Mouse (Mus musculus): ENCODE results near the gene Xkr8. TPM values are rescaled to one million over a fixed set of nuclear protein-coding genes. Genes with fewer than 3 reads are reported as not detected.

Xkr8 gene
- polyA plus RNA-seq, 1 experiment, result 4.7 TPM

GRCm38 (mm10) chr4:132735894-132736293 lies 3.5 kb upstream of the Xkr8 start:
- H3K36me3 ChIP-seq (ENCODE audit: control insufficient read depth, insufficient read depth), result peaks cover 23% of the 10 kb centered on the region
- no peak overlapping the region for H3K4me3 ChIP-seq (ENCODE audit: insufficient read depth, poor library complexity, severe bottlenecking)
- H3ac ChIP-seq (ENCODE audit: control insufficient read depth, insufficient read length, low read depth), result no peak overlapping the region
- TF ChIP-seq FOSL1 (IDR thresholded peaks at IDR 0.05; ENCODE audit: insufficient read depth, low read length, poor library complexity, severe bottlenecking) (no peak), USF1 (IDR thresholded peaks at IDR 0.05; ENCODE audit: low read depth) (no peak), MYOG (IDR thresholded peaks at IDR 0.05; ENCODE audit: control insufficient read depth, extremely low read depth, insufficient read length) (no peak), MYOD1 (IDR thresholded peaks at IDR 0.05; ENCODE audit: control insufficient read depth, insufficient read length, low read depth) (no peak), CTCF (IDR thresholded peaks at IDR 0.05; ENCODE audit: control insufficient read depth, insufficient read depth, insufficient read length) (no peak), CEBPB (IDR thresholded peaks at IDR 0.05; ENCODE audit: low read depth) (no peak), MAX (IDR thresholded peaks at IDR 0.05) (no peak)
- H3K79me3 ChIP-seq (ENCODE audit: low read depth), result no peaks in the 10 kb centered on the region
- H3K27me3 ChIP-seq (ENCODE audit: control insufficient read depth, insufficient read depth, insufficient read length), result no peaks in the 10 kb centered on the region
- no peaks in the 10 kb centered on the region for H3K79me2 ChIP-seq (ENCODE audit: control insufficient read depth, insufficient read depth)

DNA sequence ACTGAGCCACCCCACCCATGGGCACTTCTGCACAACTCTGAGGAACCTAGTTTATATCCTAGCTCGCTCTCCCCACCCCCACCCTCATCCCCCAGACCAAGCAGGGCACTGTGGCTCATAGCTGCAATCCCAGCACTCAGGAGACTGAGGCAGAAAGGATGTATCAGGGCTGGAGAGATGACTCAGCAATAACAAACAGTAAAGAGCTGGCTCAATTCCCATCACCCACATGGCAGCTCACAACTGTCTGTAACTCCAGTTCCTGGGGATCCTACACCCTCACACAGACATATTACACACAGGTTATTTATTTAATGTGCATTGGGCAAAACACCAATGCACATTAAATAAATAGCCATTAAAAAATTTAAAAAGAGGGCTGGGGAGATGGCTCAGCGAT lies 3.0 kb upstream of the Xkr8 start:
- no peaks in the 10 kb centered on the region for H3K79me2 ChIP-seq (ENCODE audit: control insufficient read depth, insufficient read depth)
- no peak overlapping the region for H3K4me3 ChIP-seq (ENCODE audit: insufficient read depth, poor library complexity, severe bottlenecking)
- H3K36me3 ChIP-seq (ENCODE audit: control insufficient read depth, insufficient read depth), result peaks cover 23% of the 10 kb centered on the region
- no peaks in the 10 kb centered on the region for H3K27me3 ChIP-seq (ENCODE audit: control insufficient read depth, insufficient read depth, insufficient read length)
- no peaks in the 10 kb centered on the region for H3K79me3 ChIP-seq (ENCODE audit: low read depth)
- no peak for TF ChIP-seq MYOG (IDR thresholded peaks at IDR 0.05; ENCODE audit: control insufficient read depth, extremely low read depth, insufficient read length)
- no peak for TF ChIP-seq FOSL1 (IDR thresholded peaks at IDR 0.05; ENCODE audit: insufficient read depth, low read length, poor library complexity, severe bottlenecking)
- no peak for TF ChIP-seq MAX (IDR thresholded peaks at IDR 0.05)
- TF ChIP-seq CTCF (IDR thresholded peaks at IDR 0.05; ENCODE audit: control insufficient read depth, insufficient read depth, insufficient read length), result no peak
- no peak overlapping the region for H3ac ChIP-seq (ENCODE audit: control insufficient read depth, insufficient read length, low read depth)

GRCm38 (mm10) chr4:132734766-132735165 lies 2.4 kb upstream of the Xkr8 start:
- Histone ChIP-seq H3K79me2 (ENCODE audit: control insufficient read depth, insufficient read depth) (no peaks in the 10 kb centered on the region), H3ac (ENCODE audit: control insufficient read depth, insufficient read length, low read depth) (no peak overlapping the region), H3K4me3 (ENCODE audit: insufficient read depth, poor library complexity, severe bottlenecking) (no peak overlapping the region), H3K27me3 (ENCODE audit: control insufficient read depth, insufficient read depth, insufficient read length) (no peaks in the 10 kb centered on the region), H3K79me3 (ENCODE audit: low read depth) (no peaks in the 10 kb centered on the region), H3K36me3 (ENCODE audit: control insufficient read depth, insufficient read depth) (peaks cover 20% of the 10 kb centered on the region)
- TF ChIP-seq USF1 (IDR thresholded peaks at IDR 0.05; ENCODE audit: low read depth), result no peak
- TF ChIP-seq FOSL1 (IDR thresholded peaks at IDR 0.05; ENCODE audit: insufficient read depth, low read length, poor library complexity, severe bottlenecking), result no peak

GRCm38 (mm10) chr4:132733071-132733770 lies 875 bp upstream of the Xkr8 start:
- no peaks in the 10 kb centered on the region for H3K79me2 ChIP-seq (ENCODE audit: control insufficient read depth, insufficient read depth)
- no peaks in the 10 kb centered on the region for H3K79me3 ChIP-seq (ENCODE audit: low read depth)
- H3K36me3 ChIP-seq (ENCODE audit: control insufficient read depth, insufficient read depth), result peaks cover 15% of the 10 kb centered on the region
- H3K27me3 ChIP-seq (ENCODE audit: control insufficient read depth, insufficient read depth, insufficient read length), result no peaks in the 10 kb centered on the region
- TF ChIP-seq CTCF (IDR thresholded peaks at IDR 0.05; ENCODE audit: control insufficient read depth, insufficient read depth, insufficient read length), result no peak
- H3ac ChIP-seq (ENCODE audit: control insufficient read depth, insufficient read length, low read depth), result no peak overlapping the region
- no peak overlapping the region for H3K4me3 ChIP-seq (ENCODE audit: insufficient read depth, poor library complexity, severe bottlenecking)

DNA sequence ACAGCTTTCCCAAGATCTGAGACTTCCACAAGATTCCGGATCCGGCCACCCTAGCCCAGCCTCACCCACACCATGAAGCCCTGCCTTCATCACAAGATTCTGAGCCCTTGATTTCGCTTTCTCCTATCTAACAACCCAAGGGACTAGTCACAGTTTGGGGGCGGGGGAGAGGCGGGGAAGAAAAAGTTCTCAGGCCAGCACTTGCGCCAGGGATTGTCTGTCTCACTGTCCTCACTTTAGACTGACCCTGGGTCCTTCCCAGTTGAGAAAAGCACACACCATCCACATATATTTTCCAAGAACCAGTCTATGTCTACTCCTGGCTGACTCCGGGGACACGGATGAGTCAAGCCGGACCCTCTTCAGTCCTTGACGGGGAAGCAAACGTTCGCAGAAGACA lies 730 bp downstream of the Xkr8 start:
- no peaks in the 10 kb centered on the region for H3K27me3 ChIP-seq (ENCODE audit: control insufficient read depth, insufficient read depth, insufficient read length)
- H3K79me3 ChIP-seq (ENCODE audit: low read depth), result no peaks in the 10 kb centered on the region
- peak overlapping the region; percentile 42 for H3K4me3 ChIP-seq (ENCODE audit: insufficient read depth, poor library complexity, severe bottlenecking)
- peaks cover 8% of the 10 kb centered on the region for H3K36me3 ChIP-seq (ENCODE audit: control insufficient read depth, insufficient read depth)
- no peak for TF ChIP-seq MYOG (IDR thresholded peaks at IDR 0.05; ENCODE audit: control insufficient read depth, extremely low read depth, insufficient read length)
- no peak for TF ChIP-seq MYOD1 (IDR thresholded peaks at IDR 0.05; ENCODE audit: control insufficient read depth, insufficient read length, low read depth)
- no peak for TF ChIP-seq USF1 (IDR thresholded peaks at IDR 0.05; ENCODE audit: low read depth)
- no peak for TF ChIP-seq CTCF (IDR thresholded peaks at IDR 0.05; ENCODE audit: control insufficient read depth, insufficient read depth, insufficient read length)
- TF ChIP-seq MAX (IDR thresholded peaks at IDR 0.05), result no peak
- no peak for TF ChIP-seq FOSL1 (IDR thresholded peaks at IDR 0.05; ENCODE audit: insufficient read depth, low read length, poor library complexity, severe bottlenecking)
- TF ChIP-seq CEBPB (IDR thresholded peaks at IDR 0.05; ENCODE audit: low read depth), result no peak
- H3ac ChIP-seq (ENCODE audit: control insufficient read depth, insufficient read length, low read depth), result no peak overlapping the region
- no peaks in the 10 kb centered on the region for H3K79me2 ChIP-seq (ENCODE audit: control insufficient read depth, insufficient read depth)

DNA sequence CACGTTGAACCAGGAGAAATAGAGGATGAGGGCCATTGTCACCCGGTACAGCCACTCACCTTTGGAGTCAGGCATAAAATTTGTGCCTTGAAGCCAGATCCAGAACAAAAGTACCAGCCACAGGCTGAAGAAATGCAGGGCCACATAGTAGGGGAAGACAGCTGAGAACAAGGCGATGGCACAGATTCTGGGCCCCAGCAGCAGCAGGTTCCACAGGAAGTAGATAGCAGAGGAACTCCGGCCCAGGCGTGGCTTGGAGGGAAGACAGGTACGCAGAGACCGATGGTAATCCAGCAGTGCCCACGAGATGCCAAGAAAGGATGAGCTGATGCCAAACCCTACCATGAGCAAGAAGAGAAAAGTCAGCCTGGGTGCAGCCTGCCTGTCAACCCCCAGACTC lies 4.1 kb downstream of the Xkr8 start:
- Histone ChIP-seq H3K36me3 (ENCODE audit: control insufficient read depth, insufficient read depth) (peaks cover 14% of the 10 kb centered on the region), H3K4me3 (ENCODE audit: insufficient read depth, poor library complexity, severe bottlenecking) (no peak overlapping the region), H3K79me3 (ENCODE audit: low read depth) (no peaks in the 10 kb centered on the region), H3K27me3 (ENCODE audit: control insufficient read depth, insufficient read depth, insufficient read length) (no peaks in the 10 kb centered on the region), H3K79me2 (ENCODE audit: control insufficient read depth, insufficient read depth) (no peaks in the 10 kb centered on the region), H3ac (ENCODE audit: control insufficient read depth, insufficient read length, low read depth) (no peak overlapping the region)
- TF ChIP-seq USF1 (IDR thresholded peaks at IDR 0.05; ENCODE audit: low read depth) (no peak), MYOG (IDR thresholded peaks at IDR 0.05; ENCODE audit: control insufficient read depth, extremely low read depth, insufficient read length) (no peak), CTCF (IDR thresholded peaks at IDR 0.05; ENCODE audit: control insufficient read depth, insufficient read depth, insufficient read length) (no peak), MYOD1 (IDR thresholded peaks at IDR 0.05; ENCODE audit: control insufficient read depth, insufficient read length, low read depth) (no peak), MAX (IDR thresholded peaks at IDR 0.05) (no peak), CEBPB (IDR thresholded peaks at IDR 0.05; ENCODE audit: low read depth) (no peak), FOSL1 (IDR thresholded peaks at IDR 0.05; ENCODE audit: insufficient read depth, low read length, poor library complexity, severe bottlenecking) (no peak)
